Mouse (Mus musculus): ENCODE measurements around the gene Osbpl5.

Osbpl5 gene

DNA sequence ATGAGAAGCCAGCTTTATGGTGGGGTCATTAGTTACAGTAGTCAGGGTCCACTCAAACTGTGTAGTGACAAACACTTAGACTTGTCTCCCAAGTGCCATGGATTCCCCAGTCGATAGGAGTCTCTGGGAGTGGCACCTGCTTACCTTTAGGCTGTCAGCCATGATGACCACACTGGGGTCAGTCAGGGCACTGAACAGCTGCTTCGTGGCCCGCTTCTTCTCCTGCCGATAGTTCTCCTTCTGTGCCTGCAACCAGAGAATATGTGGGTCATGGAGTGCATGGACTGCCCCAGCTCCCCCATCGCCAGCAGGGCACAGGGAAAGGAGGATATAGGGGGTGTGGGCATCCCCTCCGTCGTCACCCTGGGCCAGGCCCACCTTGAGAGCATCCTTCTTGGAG is 47.4 kb downstream of the Osbpl5 start:
- 92% methylated on average over 7 of the region's 7 CpGs for WGBS

DNA sequence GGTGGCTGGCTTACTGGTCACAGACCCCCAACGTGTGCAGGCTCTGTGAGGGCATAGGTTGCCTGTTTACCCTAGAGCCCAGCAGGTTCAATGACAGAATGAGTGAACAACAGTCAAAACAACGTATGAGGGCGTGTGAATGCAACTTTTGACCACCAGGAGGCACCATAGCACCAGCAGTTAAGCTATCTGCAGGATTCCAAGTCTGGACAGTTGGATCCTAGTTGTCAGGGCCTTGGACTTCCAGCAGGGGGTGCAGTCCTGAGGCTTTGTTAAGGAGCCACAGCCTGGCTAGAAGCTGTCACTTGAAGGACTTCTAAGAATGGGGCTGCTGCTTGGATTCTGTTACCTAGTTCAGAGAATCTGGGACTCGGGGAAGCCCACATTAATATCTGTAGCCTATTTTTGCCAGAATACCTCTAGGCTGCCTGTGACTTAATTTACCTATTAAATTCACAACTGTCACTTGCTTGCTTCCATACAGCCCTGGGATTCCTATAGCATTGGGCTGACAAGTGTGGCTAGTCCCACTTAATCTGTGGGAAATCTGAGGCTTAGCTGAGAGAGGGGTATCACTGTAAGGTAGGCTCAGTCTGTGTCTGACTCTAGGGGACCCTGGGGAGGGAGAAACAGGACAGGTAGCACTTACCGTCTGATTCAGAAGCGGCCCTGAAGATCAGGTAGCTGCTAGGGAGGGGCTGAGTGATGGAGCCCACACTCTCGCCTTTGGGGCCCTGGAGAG is 49.9 kb downstream of the Osbpl5 start:
- 46% methylated on average over 7 of the region's 7 CpGs for WGBS

DNA sequence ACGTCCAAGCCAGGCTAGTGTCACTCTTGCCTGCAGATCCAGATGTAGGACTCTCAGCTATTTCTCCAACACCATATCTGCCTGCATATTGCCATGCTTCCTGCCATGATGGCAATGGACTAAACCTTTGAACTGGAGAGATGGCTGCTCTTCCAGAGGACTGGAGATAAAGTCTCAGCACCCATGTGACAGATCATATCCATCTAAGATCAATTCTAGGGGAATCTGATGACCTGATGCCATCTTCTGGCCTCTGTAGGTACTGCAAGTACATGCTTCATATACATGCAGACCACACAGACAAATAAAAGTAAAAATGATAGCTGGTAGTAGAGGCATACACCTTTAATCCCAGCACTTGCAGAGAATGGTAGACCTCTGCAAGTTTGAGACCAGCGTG is 60.6 kb downstream of the Osbpl5 start:
- 82% methylated on average over 2 of the region's 2 CpGs for WGBS

DNA sequence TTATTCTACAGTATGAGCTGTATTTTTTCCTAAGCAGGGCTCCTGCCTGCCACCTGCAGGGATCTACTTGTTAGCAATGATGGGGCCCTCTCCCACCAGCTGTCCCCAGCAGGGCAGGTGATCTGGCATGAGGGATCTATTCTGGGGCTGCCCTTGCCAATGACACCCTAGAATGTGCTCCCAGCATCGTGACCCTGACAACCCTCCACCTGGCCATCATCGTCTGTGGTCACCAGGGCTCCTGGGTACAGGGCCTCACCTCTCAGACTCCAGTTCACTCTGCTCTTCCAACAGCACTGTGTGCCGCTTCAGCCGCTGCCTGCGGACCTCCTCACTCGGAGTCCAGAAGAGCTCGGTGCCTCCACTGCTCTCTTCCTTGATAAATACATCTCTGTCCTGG is 62.2 kb downstream of the Osbpl5 start:
- 92% methylated on average over 7 of the region's 7 CpGs for WGBS

DNA sequence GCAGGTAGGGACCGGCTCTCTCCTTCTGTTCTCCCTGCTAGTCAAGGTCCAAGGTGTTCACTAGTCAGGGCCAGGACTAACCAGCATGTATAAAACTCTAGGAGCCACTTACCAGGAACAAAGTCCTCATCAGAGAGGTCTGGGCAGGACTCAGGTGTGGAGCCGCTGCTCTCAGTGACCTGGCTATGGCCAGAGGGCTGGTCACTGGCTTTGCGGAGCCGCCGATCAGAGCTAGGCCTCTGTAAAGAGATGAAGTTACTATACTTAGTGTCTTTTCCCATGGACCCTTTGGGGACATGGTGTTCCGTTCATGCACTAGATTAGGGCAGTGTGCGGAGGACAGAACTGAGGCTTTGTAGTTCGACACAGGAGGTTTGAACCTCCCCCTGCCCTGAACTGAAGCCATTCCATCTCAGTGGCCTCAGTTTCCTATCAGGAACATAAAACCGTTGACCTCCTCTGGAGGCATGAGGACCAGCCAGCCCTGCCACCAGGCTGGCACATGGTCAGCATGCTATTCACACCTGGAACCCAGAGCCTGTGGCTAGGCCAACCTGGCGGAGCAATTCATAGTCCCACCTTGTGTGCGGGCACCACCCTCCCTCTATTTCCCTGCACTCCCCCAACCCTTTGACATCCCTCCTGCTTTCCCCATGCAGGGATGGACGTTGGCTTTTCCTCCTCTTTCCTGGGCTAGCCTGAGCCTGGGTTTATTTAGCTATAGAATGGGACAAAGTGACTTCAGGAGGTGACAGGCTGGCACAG is 63.9 kb downstream of the Osbpl5 start:
- WGBS = 92% methylated on average over 12 of the region's 12 CpGs

DNA sequence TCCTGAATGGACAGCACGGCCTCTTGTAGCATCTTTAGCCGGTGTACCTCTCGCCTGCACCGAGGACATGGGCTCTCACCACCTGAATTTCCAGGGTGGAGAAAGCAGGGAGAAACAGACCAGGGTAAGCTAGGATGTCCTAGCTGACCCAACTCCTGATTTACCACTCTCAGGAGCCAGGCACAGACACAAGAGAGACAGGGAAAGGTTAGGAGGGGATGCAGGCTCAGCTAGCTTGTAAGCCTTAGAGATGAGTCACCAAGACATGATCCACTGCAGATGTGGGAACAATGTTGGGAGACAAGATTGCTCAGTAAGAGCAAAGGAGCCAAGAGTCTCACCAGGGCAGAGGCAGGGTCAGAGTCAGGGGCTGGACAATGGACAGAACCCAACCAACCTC is 64.9 kb downstream of the Osbpl5 start:
- WGBS = 100% methylated on average over 4 of the region's 4 CpGs

DNA sequence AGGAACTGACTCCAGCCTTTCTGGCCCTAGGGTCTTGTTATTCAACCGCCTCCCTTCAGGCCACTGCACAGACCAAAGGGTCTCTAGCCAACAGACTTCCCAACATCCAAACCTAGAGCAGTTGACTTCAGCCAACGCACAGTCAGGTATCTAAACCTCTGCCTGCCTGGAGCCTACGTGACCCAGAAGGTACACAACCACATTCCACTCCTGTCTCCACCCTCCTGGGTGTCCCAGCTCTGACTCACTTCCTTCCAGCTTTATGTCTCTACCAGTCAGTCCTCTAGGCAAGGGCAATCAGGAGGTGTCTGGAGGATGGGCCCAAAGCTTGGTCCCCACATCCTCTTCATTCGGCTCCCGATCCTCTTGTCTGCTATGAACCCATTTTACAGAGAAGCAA is 65.6 kb downstream of the Osbpl5 start:
- WGBS = 86% methylated on average over 5 of the region's 5 CpGs

DNA sequence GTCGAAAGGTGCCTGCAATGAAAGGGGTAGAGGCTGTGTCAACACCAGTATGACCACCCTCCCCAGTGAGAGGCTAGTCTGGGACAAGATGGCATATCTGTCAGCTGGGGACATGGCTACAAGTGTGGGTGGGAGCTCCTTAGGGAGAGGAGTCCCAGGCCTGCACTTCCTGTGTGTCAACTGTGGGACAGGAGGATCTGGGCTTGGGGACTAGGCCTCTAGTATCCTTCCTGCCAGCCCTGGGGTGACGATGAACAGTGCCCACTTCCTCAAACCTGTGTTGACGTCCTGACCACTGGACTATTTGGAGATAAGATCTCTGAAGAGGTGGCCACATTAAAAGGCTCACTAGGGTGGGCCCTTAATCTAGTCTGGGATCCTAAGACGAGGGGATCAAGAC is 66.8 kb downstream of the Osbpl5 start:
- 78% methylated on average over 4 of the region's 4 CpGs for WGBS

DNA sequence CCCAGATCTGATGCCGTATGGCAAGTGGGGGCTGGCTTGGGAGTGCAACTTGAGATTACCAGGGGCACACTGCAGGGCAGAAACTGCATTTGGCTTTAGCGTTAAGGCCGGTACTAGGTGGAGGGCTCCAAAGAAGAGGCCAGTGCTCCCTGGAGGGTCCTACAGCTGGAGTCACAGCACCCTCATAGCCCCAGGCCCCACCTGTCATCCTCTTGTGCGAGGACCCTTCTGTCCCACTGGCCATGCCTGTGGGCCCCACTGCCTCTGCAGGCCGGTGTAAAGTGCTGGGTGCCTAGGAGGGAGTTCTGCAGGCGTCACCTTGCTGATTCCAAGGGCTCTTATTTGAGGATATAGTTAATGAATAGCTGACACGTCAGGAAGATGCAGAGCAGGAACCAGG is 67.3 kb downstream of the Osbpl5 start:
- WGBS = 90% methylated on average over 7 of the region's 7 CpGs

DNA sequence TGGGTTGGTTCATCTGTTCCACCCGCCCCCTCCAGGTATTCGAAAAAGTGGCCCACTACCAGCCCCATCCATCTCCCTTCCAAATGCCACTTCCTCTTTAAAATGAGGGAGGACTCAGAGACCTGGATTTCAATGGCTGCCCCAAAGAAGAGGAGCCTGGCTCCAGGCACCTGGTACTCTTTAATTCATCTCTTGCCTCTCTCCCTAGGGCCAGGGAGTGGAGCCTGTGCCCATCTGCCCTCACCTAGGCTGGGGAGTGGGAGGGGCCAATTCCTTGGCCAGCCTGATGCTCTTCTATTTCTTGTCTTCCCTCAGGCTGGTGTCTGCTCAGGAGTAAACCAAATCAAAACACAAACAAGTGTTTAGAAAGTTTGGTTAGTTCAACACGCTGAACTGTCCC is 70.1 kb downstream of the Osbpl5 start:
- WGBS = 81% methylated on average over 3 of the region's 3 CpGs

DNA sequence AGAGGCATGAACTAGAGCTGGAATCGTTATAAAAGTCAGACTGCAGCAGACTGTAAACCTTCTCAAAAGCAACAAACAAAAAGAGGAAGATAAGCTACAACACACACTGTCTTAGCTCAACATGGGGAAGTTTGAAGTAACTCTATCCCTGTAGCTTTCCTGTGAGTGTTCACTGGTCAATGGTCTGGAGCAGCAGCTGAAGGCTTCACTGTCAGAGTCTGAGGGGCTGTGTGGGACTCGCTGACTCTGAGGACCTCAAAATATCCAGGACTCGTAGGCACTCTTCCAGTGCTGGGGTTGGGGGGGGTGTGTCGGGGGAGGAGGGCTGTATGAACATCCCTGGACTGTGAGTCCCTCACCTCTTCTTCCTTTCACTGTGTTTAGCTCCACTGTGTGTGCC is 70.6 kb downstream of the Osbpl5 start:
- 41% methylated on average over 4 of the region's 4 CpGs for WGBS

DNA sequence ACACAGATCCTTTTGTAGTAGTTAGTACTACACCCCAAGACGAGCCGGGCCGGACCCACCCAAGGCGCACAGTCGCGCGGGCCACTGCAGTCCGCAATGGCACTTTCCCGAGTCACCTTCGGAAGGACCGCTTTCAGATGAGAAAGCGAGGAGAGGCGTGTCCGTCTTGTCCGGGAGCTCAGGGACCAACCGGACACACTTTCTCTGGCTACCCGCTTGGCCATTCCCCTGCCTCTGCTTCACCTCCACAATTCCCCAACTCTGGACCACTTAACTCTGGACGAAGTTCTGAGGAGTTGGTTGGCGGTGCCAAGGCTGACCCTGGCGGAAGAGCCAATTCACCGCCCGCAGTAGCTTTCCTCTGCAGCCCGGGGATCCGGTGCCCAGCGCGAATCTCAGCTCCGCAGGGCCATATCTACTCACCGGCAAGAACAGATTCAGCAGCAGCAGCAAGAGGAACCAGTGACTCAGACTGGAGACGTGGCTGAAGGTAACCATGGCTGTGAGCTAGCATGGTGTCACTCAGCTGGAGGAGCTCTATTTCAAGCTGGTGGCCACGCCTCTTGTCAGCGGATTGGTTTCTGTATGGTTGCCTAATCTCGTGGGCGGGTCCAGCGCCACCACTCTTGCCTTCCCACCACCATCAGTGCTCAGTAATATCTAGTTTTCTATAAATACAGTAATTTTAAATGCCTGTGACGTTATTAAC is 71.3 kb downstream of the Osbpl5 start, which contains the start of gene Tnfrsf23:
Gene Tnfrsf23, minus strand, starts transcription at position 514 of the 709 bp plus-strand sequence.
- WGBS = 4% methylated on average over 35 of the region's 35 CpGs

DNA sequence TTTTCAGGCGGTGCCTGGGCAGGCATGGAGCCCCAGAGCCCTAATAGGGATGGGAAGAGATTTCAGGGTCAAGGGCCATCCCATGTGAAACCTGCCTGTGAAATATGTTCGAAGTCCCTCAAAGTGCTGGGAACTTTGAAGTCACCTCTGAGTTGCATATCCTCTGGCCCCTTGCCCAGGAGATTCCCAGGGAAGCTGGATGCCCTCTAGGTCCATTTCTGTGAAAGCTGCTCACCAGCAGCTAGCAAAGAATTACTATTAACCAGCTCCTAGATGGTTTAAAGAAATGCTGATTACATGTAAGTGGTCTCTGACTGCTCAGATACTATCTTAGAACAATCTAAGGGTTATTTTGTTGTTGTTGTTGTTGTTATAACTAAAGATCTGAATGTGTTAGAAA is 72.2 kb downstream of the Osbpl5 start:
- WGBS = 93% methylated on average over 1 of the region's 2 CpGs

DNA sequence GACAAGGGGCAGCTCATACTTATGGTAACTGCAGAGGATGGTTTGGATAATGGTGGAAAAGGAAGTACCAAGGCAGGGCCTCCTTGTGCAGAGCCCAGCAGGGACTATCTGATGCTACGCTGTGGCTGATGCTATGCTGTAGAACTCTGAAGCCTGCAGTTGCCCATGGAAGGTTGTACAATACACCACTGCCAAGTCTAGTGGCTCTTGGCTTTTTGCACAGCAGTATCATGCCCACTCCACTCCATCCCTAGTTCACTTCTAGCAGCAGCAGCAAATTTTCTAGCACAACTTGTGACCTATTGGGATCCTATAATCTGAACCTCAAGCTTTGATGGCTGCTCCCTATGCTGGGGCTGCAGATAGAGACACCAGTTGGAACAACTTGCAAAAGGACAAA is 75.2 kb downstream of the Osbpl5 start:
- 86% methylated on average over 1 of the region's 1 CpGs for WGBS

DNA sequence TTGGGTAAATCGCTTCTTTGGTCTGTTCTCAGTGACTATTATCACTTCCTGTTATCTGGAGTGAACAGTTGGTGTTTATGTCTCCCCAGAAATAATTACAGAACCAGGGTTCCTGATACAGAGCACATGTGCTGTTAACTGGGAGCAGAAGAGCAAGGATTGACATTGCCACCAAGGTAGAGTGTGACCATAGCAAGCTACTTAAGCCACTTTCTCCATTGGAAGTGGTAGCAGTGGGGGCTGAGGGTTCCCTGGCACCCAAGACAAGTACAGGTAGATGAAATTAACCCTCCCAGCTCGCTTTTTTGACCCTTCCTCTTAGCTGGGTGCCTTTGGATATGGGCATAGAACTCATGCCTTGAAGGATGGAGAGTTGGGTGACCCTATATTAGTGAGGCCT is 75.9 kb downstream of the Osbpl5 start:
- 84% methylated on average over 2 of the region's 2 CpGs for WGBS

DNA sequence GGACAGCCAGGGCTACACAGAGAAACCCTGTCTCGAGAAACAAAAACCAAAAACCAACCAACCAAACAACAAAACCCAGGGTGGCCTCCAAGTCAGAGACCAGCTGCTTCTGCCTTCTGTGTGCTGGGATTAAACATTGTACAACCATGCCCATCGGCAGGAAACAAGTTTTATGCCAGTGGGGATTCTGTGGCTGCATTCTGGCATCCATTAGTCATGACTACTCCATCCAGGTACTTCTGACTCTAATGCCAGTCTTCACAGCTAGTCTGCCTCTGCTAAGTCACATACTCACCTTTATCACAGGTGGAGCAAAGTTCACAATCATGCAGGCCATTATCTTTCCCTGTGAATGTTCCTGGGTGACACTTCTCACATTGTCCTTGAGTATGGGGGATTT is 77.1 kb downstream of the Osbpl5 start:
- 88% methylated on average over 2 of the region's 2 CpGs for WGBS

DNA sequence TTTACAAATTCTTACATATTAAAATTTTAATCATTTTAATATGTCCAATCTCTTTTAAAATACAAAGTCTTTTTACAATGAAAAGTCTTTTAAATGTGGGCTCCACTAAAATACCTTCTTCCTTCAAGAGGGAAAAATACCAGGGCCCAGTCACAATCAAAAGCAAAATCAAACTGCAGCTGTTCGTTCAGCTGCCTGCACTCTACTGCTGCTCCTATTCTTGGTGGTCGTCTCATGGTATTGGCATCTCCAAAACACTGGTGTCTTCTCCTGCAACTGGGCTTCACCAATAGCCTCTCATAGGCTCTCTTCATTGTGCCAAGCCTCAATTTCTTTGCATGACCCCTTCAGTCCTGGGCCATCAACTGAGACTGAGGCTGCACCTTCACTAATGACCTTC is 93.3 kb downstream of the Osbpl5 start:
- 77% methylated on average over 2 of the region's 2 CpGs for WGBS

DNA sequence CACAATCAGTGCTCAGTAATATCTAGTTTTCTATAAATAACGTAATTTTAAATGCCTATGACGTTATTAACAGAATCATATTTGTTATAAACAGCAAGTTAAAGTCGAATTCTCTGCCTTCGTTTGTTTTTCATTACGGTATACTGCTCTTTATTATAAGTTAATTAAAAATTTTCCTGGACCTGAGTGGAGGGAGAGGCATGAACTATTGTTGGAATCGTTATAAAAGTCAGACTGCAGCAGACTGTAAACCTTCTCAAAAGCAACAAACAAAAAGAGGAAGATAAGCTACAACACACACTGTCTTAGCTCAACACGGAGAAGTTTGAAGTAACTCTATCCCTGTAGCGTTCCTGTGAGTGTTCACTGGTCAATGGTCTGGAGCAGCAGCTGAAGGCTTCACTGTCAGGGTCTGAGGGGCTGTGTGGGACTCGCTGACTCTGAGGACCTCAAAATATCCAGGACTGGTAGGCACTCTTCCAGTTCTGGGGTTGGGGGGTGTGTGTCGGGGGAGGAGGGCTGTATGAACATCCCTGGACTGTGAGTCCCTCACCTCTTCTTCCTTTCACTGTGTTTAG is 106.9 kb downstream of the Osbpl5 start:
- WGBS = 41% methylated on average over 10 of the region's 10 CpGs

DNA sequence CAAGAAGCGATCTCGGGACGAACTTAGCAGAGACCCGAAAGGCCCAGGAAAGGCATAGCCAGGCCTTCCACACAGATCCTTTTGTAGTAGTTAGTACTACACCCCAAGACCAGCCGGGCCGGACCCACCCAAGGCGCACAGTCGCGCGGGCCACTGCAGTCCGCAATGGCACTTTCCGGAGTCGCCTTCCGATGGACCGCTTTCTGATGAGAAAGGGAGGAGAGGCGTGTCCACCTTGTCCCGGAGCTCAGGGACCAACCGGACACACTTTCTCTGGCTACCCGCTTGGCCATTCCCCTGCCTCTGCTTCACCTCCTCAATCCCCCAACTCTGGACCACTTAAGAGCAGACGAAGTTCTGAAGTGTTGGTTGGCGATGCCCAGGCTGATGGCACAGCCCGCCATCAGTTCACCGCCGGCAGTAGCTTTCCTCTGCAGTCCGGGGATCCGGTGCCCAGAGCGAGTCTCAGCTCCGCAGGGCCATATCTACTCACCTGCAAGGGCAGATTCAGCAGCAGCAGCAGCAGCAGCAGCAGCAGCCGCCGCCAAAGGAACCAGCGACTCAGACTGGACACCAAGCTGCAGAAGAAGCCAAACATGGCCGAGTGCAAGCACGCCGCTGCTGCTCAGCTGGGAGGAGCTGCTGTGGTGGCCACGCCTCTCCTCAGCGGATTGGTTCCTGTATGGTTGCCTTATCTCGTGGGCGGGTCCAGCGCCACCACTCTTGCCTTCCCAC is 107.6 kb downstream of the Osbpl5 start, which contains the start of gene Tnfrsf22:
Gene Tnfrsf22, minus strand, starts transcription at position 628 of the 735 bp plus-strand sequence.
- 4% methylated on average over 39 of the region's 39 CpGs for WGBS

DNA sequence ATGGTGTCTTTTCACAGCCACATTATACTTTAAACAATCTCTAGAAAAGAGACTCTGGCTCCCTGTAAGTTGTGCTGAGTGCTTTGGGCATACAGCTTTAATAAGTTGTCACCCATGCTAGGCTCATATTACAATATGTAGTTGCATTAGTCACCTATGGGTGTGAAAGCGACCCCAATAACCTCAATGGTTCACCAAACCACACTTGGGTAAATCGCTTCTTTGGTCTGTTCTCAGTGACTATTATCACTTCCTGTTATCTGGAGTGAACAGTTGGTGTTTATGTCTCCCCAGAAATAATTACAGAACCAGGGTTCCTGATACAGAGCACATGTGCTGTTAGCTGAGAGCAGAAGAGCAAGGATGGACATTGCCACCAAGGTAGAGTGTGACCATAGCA is 112.8 kb downstream of the Osbpl5 start:
- WGBS = 88% methylated on average over 2 of the region's 2 CpGs

Measured in cerebral cortex, adult 2 months (tissue).